Mouse (Mus musculus) limb, embryonic 11.5 days (tissue): ENCODE results near the gene Rb1. TPM values are rescaled to one million over a fixed set of nuclear protein-coding genes. Genes with fewer than 3 reads are reported as not detected.

Experiments
- ATAC-seq: fragments of 200-750 bp; cut with Nextera tagmentation; 2 replicates; pipeline ENCODE4 v1.8.0; 2017; ENCODE audit warnings: low read depth; ENCODE audit not compliant: insufficient number of reproducible peaks, low FRiP score, low TSS enrichment
- DNase-seq: peaks from one replicate; pipeline ENCODE4 v3.0.0-alpha.2; 2015; ENCODE audit warnings: low spot score
- H3K27ac ChIP-seq: fragments of 300-500 bp; sonication (generic); replicated peaks from 2 replicates; pipeline ENCODE4 v1.5.1; 2014; ENCODE audit warnings: low read depth, mild to moderate bottlenecking, low read length
- H3K27me3 ChIP-seq: fragments of 300-500 bp; sonication (generic); 2 replicates; pipeline ENCODE4 v1.6.1; 2014; ENCODE audit warnings: mild to moderate bottlenecking, low read length, mixed read lengths; ENCODE audit not compliant: control insufficient read depth, insufficient read depth
- H3K36me3 ChIP-seq: fragments of 300-500 bp; sonication (generic); 2 replicates; pipeline ENCODE4 v1.6.1; 2014; ENCODE audit warnings: mild to moderate bottlenecking, low read length, moderate library complexity, mixed read lengths; ENCODE audit not compliant: control insufficient read depth, insufficient read depth
- H3K4me1 ChIP-seq: fragments of 300-500 bp; sonication (generic); 2 replicates; pipeline ENCODE4 v1.6.1; 2014; ENCODE audit warnings: low read length, mixed read lengths; ENCODE audit not compliant: control insufficient read depth, insufficient read depth
- H3K4me2 ChIP-seq: fragments of 300-500 bp; sonication (generic); 2 replicates; pipeline ENCODE4 v1.6.1; 2014; ENCODE audit warnings: low read depth, mild to moderate bottlenecking, moderate library complexity; ENCODE audit not compliant: severe bottlenecking
- H3K4me3 ChIP-seq: fragments of 300-500 bp; sonication (generic); 2 replicates; pipeline ENCODE4 v1.5.1; 2014; ENCODE audit warnings: low read depth, low read length
- H3K9ac ChIP-seq: fragments of 300-500 bp; sonication (generic); 2 replicates; pipeline ENCODE4 v1.6.1; 2014; ENCODE audit warnings: mild to moderate bottlenecking, low read length
- H3K9me3 ChIP-seq: fragments of 300-500 bp; sonication (generic); 2 replicates; pipeline ENCODE4 v1.6.1; 2016; ENCODE audit warnings: low read length; ENCODE audit not compliant: control insufficient read depth
- WGBS: fragments of 180-500 bp; shearing (Covaris S2); extraction: QIAGEN DNeasy Blood & Tissue Kit; methylation state at CpG from one replicate; pipeline ENCODE4 v1.1.7; 2014; 5-methylcytosine and 5-hydroxymethylcytosine counted together
- polyA plus RNA-seq: library from polyadenylated mRNA; unstranded; fragments of >200 nt; fragmentation: Nextera tagmentation; extraction: Ambion mirVana; gene quantifications from 2 replicates; pipeline ENCODE4 v1.2.1, GENCODE M21; 2014

Rb1 gene
- polyA plus RNA-seq, 1 experiment from 2014 or later: 30.4 TPM

GRCm38 (mm10) chr14:73199058-73199457 lies 126.6 kb downstream of the Rb1 start:
- WGBS: 25% methylated on average over 5 of the region's 5 CpGs
- 0 out of 2 replicates have a peak, but pooled peaks cover 2% of the 10 kb centered on the region for H3K36me3 ChIP-seq
- no peak overlapping the region for H3K9ac ChIP-seq
- no peak overlapping the region for H3K27ac ChIP-seq
- 0 out of 2 replicates have a peak, but pooled peaks cover 4% of the 10 kb centered on the region for H3K4me1 ChIP-seq
- H3K9me3 ChIP-seq: no peaks in the 10 kb centered on the region
- DNase-seq (no peak), ATAC-seq (no peak)
- no peaks in the 10 kb centered on the region for H3K27me3 ChIP-seq
- H3K4me2 ChIP-seq: no peak overlapping the region
- H3K4me3 ChIP-seq: no peak overlapping the region

- no peak for DNase-seq
- Histone ChIP-seq H3K27me3 (no peaks in the 10 kb centered on the region), H3K9ac (no peak overlapping the region), H3K4me1 (no peaks in the 10 kb centered on the region), H3K4me3 (no peak overlapping the region), H3K9me3 (no peaks in the 10 kb centered on the region), H3K4me2 (no peak overlapping the region), H3K36me3 (peaks cover 6% of the 10 kb centered on the region; the same call in 1 of the 2 replicates), H3K27ac (no peak overlapping the region)
- no peak for ATAC-seq
- 91% methylated on average over 7 of the region's 7 CpGs for WGBS
These were observed 138.7 kb downstream of the Rb1 start for GRCm38 (mm10) chr14:73186875-73187274.

GRCm38 (mm10) chr14:73181144-73181543 lies 144.5 kb downstream of the Rb1 start:
- no peaks in the 10 kb centered on the region for H3K27me3 ChIP-seq
- peaks cover 19% of the 10 kb centered on the region for H3K36me3 ChIP-seq
- no peak overlapping the region for H3K4me2 ChIP-seq
- H3K27ac ChIP-seq: no peak overlapping the region
- 92% methylated on average over 2 of the region's 2 CpGs for WGBS
- no peak overlapping the region for H3K4me3 ChIP-seq
- no peak overlapping the region for H3K9ac ChIP-seq
- DNase-seq: no peak
- H3K9me3 ChIP-seq: no peaks in the 10 kb centered on the region
- H3K4me1 ChIP-seq: no peaks in the 10 kb centered on the region
- ATAC-seq: no peak

- no peak overlapping the region for H3K4me2 ChIP-seq
- ATAC-seq (no peak), DNase-seq (no peak)
- peaks cover 19% of the 10 kb centered on the region for H3K36me3 ChIP-seq
- no peaks in the 10 kb centered on the region for H3K9me3 ChIP-seq
- no peak overlapping the region for H3K4me3 ChIP-seq
- H3K27ac ChIP-seq: no peak overlapping the region
- no peaks in the 10 kb centered on the region for H3K27me3 ChIP-seq
- H3K9ac ChIP-seq: no peak overlapping the region
- 84% methylated on average over 3 of the region's 3 CpGs for WGBS
- no peaks in the 10 kb centered on the region for H3K4me1 ChIP-seq
These were observed 145.0 kb downstream of the Rb1 start for GRCm38 (mm10) chr14:73180671-73181070.

GRCm38 (mm10) chr14:73179221-73179681 lies 146.4 kb downstream of the Rb1 start:
- DNase-seq (no peak), ATAC-seq (no peak)
- Histone ChIP-seq H3K27ac (no peak overlapping the region), H3K4me1 (no peaks in the 10 kb centered on the region), H3K36me3 (peaks cover 23% of the 10 kb centered on the region), H3K4me3 (no peak overlapping the region), H3K27me3 (no peaks in the 10 kb centered on the region), H3K9me3 (no peaks in the 10 kb centered on the region), H3K9ac (no peak overlapping the region), H3K4me2 (no peak overlapping the region)
- WGBS: 96% methylated on average over 4 of the region's 4 CpGs

- no peak for ATAC-seq
These were observed 147.7 kb downstream of the Rb1 start for GRCm38 (mm10) chr14:73177961-73178360.

GRCm38 (mm10) chr14:73176266-73176665 lies 149.4 kb downstream of the Rb1 start:
- no peaks in the 10 kb centered on the region for H3K4me1 ChIP-seq
- no peak for DNase-seq
- no peaks in the 10 kb centered on the region for H3K27me3 ChIP-seq
- H3K27ac ChIP-seq: no peak overlapping the region
- no peak for ATAC-seq
- H3K4me2 ChIP-seq: no peak overlapping the region
- H3K36me3 ChIP-seq: peaks cover 22% of the 10 kb centered on the region
- H3K9ac ChIP-seq: no peak overlapping the region
- no peaks in the 10 kb centered on the region for H3K9me3 ChIP-seq
- no peak overlapping the region for H3K4me3 ChIP-seq
- WGBS: 88% methylated on average over 5 of the region's 5 CpGs

More at GRCm38 (mm10) chr14:73177961-73178360, 147.7 kb downstream of the Rb1 start:
- H3K4me3 ChIP-seq: no peak overlapping the region
- no peak overlapping the region for H3K4me2 ChIP-seq
- peaks cover 23% of the 10 kb centered on the region for H3K36me3 ChIP-seq
- no peaks in the 10 kb centered on the region for H3K27me3 ChIP-seq
- H3K4me1 ChIP-seq: no peaks in the 10 kb centered on the region
- 91% methylated on average over 11 of the region's 11 CpGs for WGBS
- no peak for DNase-seq
- no peak overlapping the region for H3K9ac ChIP-seq
- no peak overlapping the region for H3K27ac ChIP-seq
- no peaks in the 10 kb centered on the region for H3K9me3 ChIP-seq

GRCm38 (mm10) chr14:73175814-73176213 lies 149.8 kb downstream of the Rb1 start:
- no peak for DNase-seq
- no peak for ATAC-seq
- WGBS: 87% methylated on average over 6 of the region's 6 CpGs
- Histone ChIP-seq H3K4me3 (no peak overlapping the region), H3K4me1 (no peaks in the 10 kb centered on the region), H3K36me3 (peaks cover 22% of the 10 kb centered on the region), H3K4me2 (no peak overlapping the region), H3K27me3 (no peaks in the 10 kb centered on the region), H3K9me3 (no peaks in the 10 kb centered on the region), H3K9ac (no peak overlapping the region), H3K27ac (no peak overlapping the region)

- H3K36me3 ChIP-seq: peaks cover 23% of the 10 kb centered on the region
- no peak overlapping the region for H3K4me3 ChIP-seq
- no peak overlapping the region for H3K4me2 ChIP-seq
- no peaks in the 10 kb centered on the region for H3K27me3 ChIP-seq
- ATAC-seq: no peak
- no peak overlapping the region for H3K27ac ChIP-seq
- 75% methylated on average over 1 of the region's 1 CpGs for WGBS
- no peak overlapping the region for H3K9ac ChIP-seq
- no peaks in the 10 kb centered on the region for H3K4me1 ChIP-seq
- no peak for DNase-seq
- no peaks in the 10 kb centered on the region for H3K9me3 ChIP-seq
These were observed 150.6 kb downstream of the Rb1 start for GRCm38 (mm10) chr14:73175031-73175430.
